Mouse (Mus musculus) intestine, embryonic 14.5 days (tissue): ENCODE data around the gene Dmrt2. TPM values are rescaled to one million over a fixed set of nuclear protein-coding genes. Genes with fewer than 3 reads are reported as not detected.

Experiments
- ATAC-seq: fragments of 200-750 bp; cut with Nextera tagmentation; replicated peaks from 2 replicates; pipeline ENCODE4 v1.8.0; 2017; ENCODE audit warnings: low read depth, moderate number of reproducible peaks, moderate TSS enrichment, moderate library complexity; ENCODE audit not compliant: low FRiP score, low TSS enrichment
- DNase-seq: peaks from one replicate; pipeline ENCODE4 v3.0.0-alpha.2; 2018; ENCODE audit warnings: low spot score
- H3K27ac ChIP-seq: fragments of 300-500 bp; sonication (generic); 2 replicates; pipeline ENCODE4 v1.5.1; 2014; ENCODE audit warnings: low read depth, mild to moderate bottlenecking, control low read depth
- H3K27me3 ChIP-seq: fragments of 300-500 bp; sonication (generic); replicated peaks from 2 replicates; pipeline ENCODE4 v1.6.1; 2014; ENCODE audit warnings: low read length, control low read depth; ENCODE audit not compliant: control insufficient read depth, insufficient read depth
- H3K36me3 ChIP-seq: fragments of 300-500 bp; sonication (generic); 2 replicates; pipeline ENCODE4 v1.6.1; 2014; ENCODE audit warnings: low read length, control low read depth; ENCODE audit not compliant: control insufficient read depth, insufficient read depth
- H3K4me1 ChIP-seq: fragments of 300-500 bp; sonication (generic); replicated peaks from 2 replicates; pipeline ENCODE4 v1.6.1; 2014; ENCODE audit warnings: low read length, control low read depth, mixed read lengths; ENCODE audit not compliant: control insufficient read depth, insufficient read depth
- H3K4me2 ChIP-seq: fragments of 300-500 bp; sonication (generic); 2 replicates; pipeline ENCODE4 v1.6.1; 2014; ENCODE audit warnings: low read length
- H3K4me3 ChIP-seq: fragments of 300-500 bp; sonication (generic); 2 replicates; pipeline ENCODE4 v1.5.1; 2014; ENCODE audit warnings: low read depth, low read length, control low read depth, mixed read lengths
- H3K9ac ChIP-seq: fragments of 300-500 bp; sonication (generic); 2 replicates; pipeline ENCODE4 v1.6.1; 2014; ENCODE audit warnings: mild to moderate bottlenecking, low read length
- H3K9me3 ChIP-seq: fragments of 300-500 bp; sonication (generic); 2 replicates; pipeline ENCODE4 v1.6.1; 2016; ENCODE audit warnings: low read length, control low read depth; ENCODE audit not compliant: control insufficient read depth
- WGBS: fragments of 180-500 bp; shearing (Covaris S2); extraction: QIAGEN DNeasy Blood & Tissue Kit; methylation state at CpG from one replicate; pipeline ENCODE4 v1.1.7; 2014; 5-methylcytosine and 5-hydroxymethylcytosine counted together
- polyA plus RNA-seq: library from polyadenylated mRNA; unstranded; fragments of >200 nt; fragmentation: Nextera tagmentation; extraction: Ambion mirVana; gene quantifications from 2 replicates; pipeline ENCODE4 v1.2.1, GENCODE M21; 2014

Dmrt2 gene
- polyA plus RNA-seq, 1 experiment from 2014 or later = 0.18 TPM

DNA sequence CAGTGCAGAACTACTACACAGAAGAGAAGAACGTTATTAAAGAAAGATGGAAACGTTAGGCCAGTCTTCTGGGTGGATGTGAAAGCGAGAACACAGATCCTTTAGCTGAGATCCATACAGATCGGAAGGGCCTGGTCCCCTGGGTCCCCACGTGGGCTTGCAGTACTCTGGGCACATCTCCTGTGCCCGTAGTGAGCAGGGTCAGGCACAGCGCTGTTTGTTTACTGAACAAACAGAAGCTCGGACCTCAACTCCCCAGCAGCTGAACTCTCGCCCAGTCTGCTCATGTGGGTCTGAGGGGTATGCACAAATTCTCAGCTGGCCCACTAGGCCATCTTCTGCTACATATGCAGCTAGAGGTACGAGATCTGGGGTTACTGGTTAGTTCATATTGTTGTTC lies 21.7 kb upstream of the Dmrt2 start:
- no peak for DNase-seq
- no peak overlapping the region for H3K4me2 ChIP-seq
- 73% methylated on average over 10 of the region's 10 CpGs for WGBS
- H3K9me3 ChIP-seq = no peaks in the 10 kb centered on the region
- H3K4me3 ChIP-seq = no peak overlapping the region
- no peak for ATAC-seq
- H3K4me1 ChIP-seq = no peaks in the 10 kb centered on the region
- H3K9ac ChIP-seq = no peak overlapping the region
- 0 out of 2 replicates have a peak, but pooled peaks cover 3% of the 10 kb centered on the region for H3K27me3 ChIP-seq
- no peaks in the 10 kb centered on the region for H3K36me3 ChIP-seq
- no peak overlapping the region for H3K27ac ChIP-seq

DNA sequence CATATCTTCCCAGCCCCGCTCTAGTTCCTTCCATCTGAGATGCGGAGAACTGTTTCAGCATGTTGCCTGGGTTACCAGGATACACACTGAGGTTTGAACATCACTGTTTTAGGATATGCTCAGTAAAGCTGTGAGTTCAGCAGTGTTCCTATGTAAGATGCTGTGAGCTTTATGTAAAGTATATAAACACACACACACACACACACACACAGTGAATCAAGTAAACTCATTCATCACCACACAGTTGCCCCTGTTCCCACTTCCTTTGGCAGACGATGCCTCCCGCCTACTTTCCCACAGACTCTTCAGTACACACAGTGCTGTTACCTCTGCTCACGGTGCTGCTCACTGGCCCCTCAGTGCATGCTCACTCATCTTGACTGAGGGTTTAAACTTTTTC lies 19.7 kb upstream of the Dmrt2 start:
- H3K9ac ChIP-seq = no peak overlapping the region
- H3K27ac ChIP-seq = no peak overlapping the region
- H3K4me2 ChIP-seq = no peak overlapping the region
- 65% methylated on average over 5 of the region's 5 CpGs for WGBS
- no peaks in the 10 kb centered on the region for H3K9me3 ChIP-seq
- H3K4me1 ChIP-seq = no peaks in the 10 kb centered on the region
- no peak for ATAC-seq
- DNase-seq = no peak
- H3K27me3 ChIP-seq = 0 out of 2 replicates have a peak, but pooled peaks cover 3% of the 10 kb centered on the region
- H3K4me3 ChIP-seq = no peak overlapping the region
- no peaks in the 10 kb centered on the region for H3K36me3 ChIP-seq

DNA sequence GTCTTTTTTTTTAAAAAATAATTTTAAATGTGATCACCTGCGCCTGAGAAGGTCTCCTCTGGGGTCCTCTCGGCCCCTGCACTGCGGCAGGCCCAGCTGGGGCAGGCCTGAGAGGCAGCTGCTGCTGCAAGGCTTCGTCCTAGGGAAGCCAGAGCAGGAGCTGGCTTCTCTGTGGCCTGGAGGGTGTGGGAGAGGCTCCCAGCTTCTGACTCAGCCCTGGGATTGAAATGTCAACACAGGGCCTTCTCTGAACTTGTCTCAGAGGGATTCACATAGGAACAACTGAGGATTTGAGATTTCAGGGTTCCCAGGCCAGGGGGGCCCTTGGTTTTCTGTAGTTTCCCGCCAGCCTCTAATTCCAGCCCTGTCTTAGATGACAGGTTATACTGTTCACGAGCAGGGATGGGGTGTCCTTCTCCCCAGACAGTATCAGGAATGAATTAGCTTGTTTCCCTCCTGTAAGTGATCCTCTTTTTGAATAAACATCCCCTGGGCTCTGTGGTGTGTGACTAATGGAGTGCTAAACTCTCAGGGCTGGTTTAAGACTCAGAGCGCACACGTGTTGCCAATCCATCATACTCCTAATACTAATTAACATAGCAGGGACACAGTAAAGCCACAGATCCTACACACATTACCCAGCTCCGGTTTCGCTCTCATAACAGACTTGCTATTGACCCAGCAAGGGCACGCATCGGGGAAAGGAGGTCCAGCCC lies 18.0 kb upstream of the Dmrt2 start:
- 0 out of 2 replicates have a peak, but pooled peaks cover 3% of the 10 kb centered on the region for H3K27me3 ChIP-seq
- no peak overlapping the region for H3K9ac ChIP-seq
- H3K9me3 ChIP-seq = no peaks in the 10 kb centered on the region
- H3K4me2 ChIP-seq = no peak overlapping the region
- WGBS = 44% methylated on average over 12 of the region's 12 CpGs
- ATAC-seq = no peak
- DNase-seq = no peak
- H3K4me1 ChIP-seq = no peaks in the 10 kb centered on the region
- no peak overlapping the region for H3K4me3 ChIP-seq
- no peaks in the 10 kb centered on the region for H3K36me3 ChIP-seq
- no peak overlapping the region for H3K27ac ChIP-seq

DNA sequence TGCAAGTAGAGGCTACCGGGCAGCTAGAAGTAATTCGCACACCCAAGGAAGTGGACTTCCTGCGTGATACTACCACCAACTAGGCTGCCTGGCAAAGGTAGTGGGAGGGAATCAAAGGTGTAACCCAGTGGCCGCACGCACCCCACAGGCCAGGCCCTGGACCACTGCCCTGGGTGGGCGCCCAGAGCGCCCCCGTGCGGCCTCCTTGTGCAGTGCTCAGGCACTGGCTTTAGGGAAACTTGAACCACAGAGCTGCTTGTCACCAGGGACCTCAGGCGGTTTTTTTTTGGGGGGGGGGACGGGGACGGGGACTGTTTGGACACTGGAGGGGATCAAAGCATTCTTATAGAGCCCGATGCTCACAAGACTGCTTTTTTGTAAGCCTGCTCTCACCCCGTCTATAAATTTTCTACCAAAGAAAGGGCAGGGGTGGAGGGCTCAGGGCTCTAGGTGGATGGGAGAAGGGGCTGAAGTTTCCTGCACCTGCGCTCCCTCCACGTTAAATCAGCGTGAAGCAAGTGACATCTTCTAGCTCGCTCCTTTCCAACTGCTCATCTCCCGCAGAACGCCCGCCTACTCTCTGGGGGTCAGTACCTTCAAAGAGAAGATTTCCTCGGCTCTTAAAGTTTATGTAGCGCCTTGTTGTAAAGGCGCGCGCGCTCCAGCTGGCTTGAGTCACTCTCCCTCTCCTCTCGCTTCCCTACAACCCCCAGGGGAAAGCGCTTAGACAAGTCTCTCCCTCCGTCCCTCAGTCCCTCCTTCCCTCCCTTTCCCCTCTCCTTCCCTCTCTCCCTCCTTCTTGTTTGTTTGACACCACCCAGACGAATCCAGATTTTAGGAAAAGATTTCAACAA lies 6.5 kb upstream of the Dmrt2 start:
- no peaks in the 10 kb centered on the region for H3K9me3 ChIP-seq
- ATAC-seq = no peak
- WGBS = 3% methylated on average over 31 of the region's 31 CpGs
- no peaks in the 10 kb centered on the region for H3K36me3 ChIP-seq
- H3K27me3 ChIP-seq = peaks cover 76% of the 10 kb centered on the region
- H3K4me1 ChIP-seq = no peaks in the 10 kb centered on the region; the same call in 1 of the 2 replicates
- no peak overlapping the region for H3K4me3 ChIP-seq
- H3K9ac ChIP-seq = no peak overlapping the region
- DNase-seq = peak; percentile 55
- H3K27ac ChIP-seq = no peak overlapping the region
- H3K4me2 ChIP-seq = peak overlapping the region; percentile 33

DNA sequence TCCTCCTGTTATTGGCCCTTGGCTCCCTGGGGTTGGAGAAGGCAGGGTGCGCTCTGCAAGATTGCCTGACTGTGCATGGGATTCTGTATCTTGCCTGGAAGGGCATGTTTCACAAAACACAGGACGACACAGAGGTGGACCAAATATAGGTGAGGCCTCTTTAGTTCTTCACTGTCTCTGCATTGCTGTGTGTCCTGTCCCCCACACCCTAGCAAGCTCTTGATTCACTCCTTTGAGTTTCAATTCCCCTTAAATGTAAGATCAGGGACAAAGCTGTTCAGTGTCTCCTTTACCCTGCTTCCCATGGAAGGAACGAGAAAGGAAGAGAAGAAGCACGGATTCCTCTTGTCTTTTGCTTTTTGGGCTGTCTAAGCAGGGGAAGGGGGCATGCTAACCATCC lies 4.4 kb upstream of the Dmrt2 start:
- Histone ChIP-seq H3K4me3 (no peak overlapping the region), H3K4me2 (no peak overlapping the region), H3K27me3 (peaks cover 95% of the 10 kb centered on the region), H3K36me3 (no peaks in the 10 kb centered on the region), H3K9ac (no peak overlapping the region), H3K27ac (no peak overlapping the region), H3K4me1 (no peaks in the 10 kb centered on the region; the same call in 1 of the 2 replicates), H3K9me3 (no peaks in the 10 kb centered on the region)
- ATAC-seq (no peak), DNase-seq (no peak)
- 11% methylated on average over 4 of the region's 4 CpGs for WGBS

DNA sequence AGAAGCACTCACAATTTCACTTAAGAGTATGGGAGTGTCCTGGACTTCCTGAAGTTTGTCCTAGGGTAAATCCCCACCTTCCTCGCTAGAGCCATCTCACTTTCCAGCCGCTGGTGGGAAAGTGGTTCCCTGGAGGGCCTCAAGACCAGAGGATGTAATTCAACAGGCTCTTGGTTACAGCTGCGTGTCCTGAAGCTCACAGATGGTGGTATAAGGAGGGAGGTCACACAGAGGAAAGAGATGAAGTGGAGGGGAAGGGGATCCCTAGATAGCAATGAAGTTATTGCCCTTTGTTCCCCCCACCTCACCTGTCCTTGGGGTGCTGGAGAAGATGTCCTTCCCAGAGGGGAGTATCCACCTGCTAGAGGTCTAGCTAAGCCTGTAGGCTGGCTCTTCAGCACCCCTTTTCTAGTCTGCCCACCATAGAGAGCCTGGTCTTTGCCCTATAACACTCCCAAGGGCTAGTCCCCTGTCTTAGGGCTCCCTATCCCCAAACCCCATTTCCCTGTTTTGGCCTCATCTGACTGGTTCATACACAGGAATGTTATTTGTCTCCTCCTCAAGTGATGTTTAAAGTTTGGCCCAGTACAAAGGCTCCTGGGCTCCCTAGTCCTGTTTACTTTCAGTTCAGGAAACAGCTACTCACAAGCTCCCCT lies 2.5 kb upstream of the Dmrt2 start:
- no peak overlapping the region for H3K27ac ChIP-seq
- no peaks in the 10 kb centered on the region for H3K9me3 ChIP-seq
- H3K9ac ChIP-seq = no peak overlapping the region
- no peak for ATAC-seq
- peaks cover 6% of the 10 kb centered on the region for H3K4me1 ChIP-seq
- no peak overlapping the region for H3K4me2 ChIP-seq
- peak; percentile 57 for DNase-seq
- H3K27me3 ChIP-seq = peaks cover 100% of the 10 kb centered on the region
- no peaks in the 10 kb centered on the region for H3K36me3 ChIP-seq
- WGBS = 5% methylated on average over 3 of the region's 3 CpGs
- no peak overlapping the region for H3K4me3 ChIP-seq

DNA sequence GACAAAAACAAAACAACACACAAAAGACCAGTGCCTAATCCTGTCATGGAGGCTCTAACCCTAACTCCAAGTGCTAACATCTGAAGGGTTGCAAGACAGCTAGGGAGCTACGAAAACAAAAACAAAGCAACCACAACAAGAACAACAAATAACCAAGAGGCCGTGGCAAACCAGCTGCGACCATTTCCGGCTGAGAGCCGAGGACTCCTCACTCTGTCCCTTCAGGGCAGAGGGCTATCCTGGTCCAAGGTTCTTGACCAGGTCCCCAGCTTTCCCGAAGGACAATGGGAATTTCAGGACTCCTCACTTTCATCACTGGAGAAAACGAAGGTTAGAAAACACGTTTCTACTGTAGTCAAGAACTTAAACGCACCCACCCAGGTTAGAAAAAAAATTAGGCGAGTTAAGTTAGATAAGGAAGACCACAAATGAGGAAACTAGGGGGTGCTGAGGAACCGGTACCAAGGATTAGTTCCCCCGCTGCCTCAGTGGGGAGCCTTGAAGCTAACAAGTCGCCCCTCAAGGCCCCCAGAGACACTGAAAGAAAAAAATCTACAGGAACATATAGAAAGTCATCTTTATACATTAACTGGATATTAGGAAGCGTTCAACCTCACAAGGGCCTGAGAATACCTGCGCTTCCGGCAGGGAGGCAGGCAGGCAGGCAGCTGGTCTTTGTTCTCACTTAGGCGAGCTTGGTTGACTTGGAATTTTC lies 1.5 kb upstream of the Dmrt2 start:
- Histone ChIP-seq H3K4me3 (no peak overlapping the region), H3K4me2 (no peak overlapping the region), H3K9ac (no peak overlapping the region), H3K27ac (no peak overlapping the region), H3K27me3 (peaks cover 100% of the 10 kb centered on the region), H3K9me3 (no peaks in the 10 kb centered on the region), H3K4me1 (peaks cover 6% of the 10 kb centered on the region), H3K36me3 (no peaks in the 10 kb centered on the region)
- DNase-seq = peak; percentile 63
- 3% methylated on average over 17 of the region's 17 CpGs for WGBS
- no peak for ATAC-seq

DNA sequence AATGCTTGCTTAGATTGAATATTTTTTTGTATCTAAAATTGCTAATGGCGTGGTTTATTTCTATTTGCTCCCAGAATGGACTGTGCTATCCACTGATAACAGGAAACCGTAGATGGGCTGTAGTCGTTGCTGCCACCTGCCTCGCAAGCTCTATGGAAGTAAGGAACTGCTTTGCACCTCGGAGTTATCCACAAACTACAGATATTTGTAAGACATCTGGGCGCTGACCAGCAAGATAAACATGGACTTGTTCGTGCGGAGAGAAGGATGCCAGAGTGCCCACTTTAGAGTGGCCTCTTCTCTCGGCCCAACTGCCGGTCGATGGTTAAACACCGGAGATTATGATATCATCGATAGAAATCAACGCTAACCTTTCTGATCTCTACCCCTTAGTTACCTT lies 530 bp upstream of the Dmrt2 start:
- 2% methylated on average over 14 of the region's 14 CpGs for WGBS
- H3K4me2 ChIP-seq = peak overlapping the region; percentile 46
- no peaks in the 10 kb centered on the region for H3K9me3 ChIP-seq
- no peak overlapping the region for H3K27ac ChIP-seq
- H3K36me3 ChIP-seq = no peaks in the 10 kb centered on the region
- peak overlapping the region; percentile 32 for H3K4me3 ChIP-seq
- peaks cover 6% of the 10 kb centered on the region; the same call in 1 of the 2 replicates for H3K4me1 ChIP-seq
- no peak overlapping the region for H3K9ac ChIP-seq
- peaks cover 100% of the 10 kb centered on the region for H3K27me3 ChIP-seq
- DNase-seq (no peak), ATAC-seq (no peak)
